Mouse (Mus musculus) ES-E14 (cell line): Measurements from ENCODE around the gene Cdc34b. TPM values are rescaled to one million over a fixed set of nuclear protein-coding genes. Genes with fewer than 3 reads are reported as not detected.

Source experiments
- DNase-seq: peaks from one replicate; pipeline ENCODE4 v3.0.0-alpha.2; 2013; ENCODE audit warnings: low read depth, low spot score
- H3K27ac ChIP-seq: 2 replicates; pipeline ENCODE4 v1.5.1; 2012; ENCODE audit warnings: low read depth, mild to moderate bottlenecking, low read length, moderate library complexity, mixed read lengths; ENCODE audit not compliant: poor library complexity, insufficient read depth, severe bottlenecking
- H3K36me3 ChIP-seq: 2 replicates; pipeline ENCODE4 v1.6.1; 2012; ENCODE audit warnings: mild to moderate bottlenecking, low read length, moderate library complexity, mixed read lengths; ENCODE audit not compliant: control insufficient read depth, poor library complexity, insufficient read depth, severe bottlenecking
- H3K4me1 ChIP-seq, 2 experiments: fragments of 150-350 bp in 1 of 2; sonication (generic) in 1 of 2; 2 replicates each; pipeline ENCODE4 v1.6.1; 2012; ENCODE audit warnings: low read length in 2 of 2, mild to moderate bottlenecking in 1 of 2, mixed read lengths in 1 of 2; ENCODE audit not compliant: control insufficient read depth in 2 of 2, insufficient read depth in 2 of 2, poor library complexity in 1 of 2
- H3K4me3 ChIP-seq, 2 experiments: fragments of 150-350 bp in 1 of 2; sonication (generic) in 1 of 2; 2 replicates each; pipeline ENCODE4 v1.5.1; 2012; ENCODE audit warnings: low read length in 2 of 2, low read depth in 1 of 2, mild to moderate bottlenecking in 1 of 2, mixed read lengths in 1 of 2; ENCODE audit not compliant: insufficient read depth in 1 of 2, poor library complexity in 1 of 2, severe bottlenecking in 1 of 2
- H3K9ac ChIP-seq: 2 replicates; pipeline ENCODE4 v1.6.1; 2012; ENCODE audit warnings: low read depth, mild to moderate bottlenecking, low read length, mixed read lengths; ENCODE audit not compliant: poor library complexity, insufficient read depth, severe bottlenecking
- H3K9me3 ChIP-seq: fragments of 150-350 bp; sonication (generic); 2 replicates; pipeline ENCODE4 v1.6.1; 2012; ENCODE audit warnings: low read depth, mild to moderate bottlenecking, low read length; ENCODE audit not compliant: control insufficient read depth, insufficient read depth
- CHD2 ChIP-seq: IDR thresholded peaks from 2 replicates; pipeline ENCODE4 v1.6.1; 2014; ENCODE audit warnings: mild to moderate bottlenecking, low read depth, low read length, inconsistent platforms
- HCFC1 ChIP-seq: IDR thresholded peaks from 2 replicates; pipeline ENCODE4 v1.6.1; 2012; ENCODE audit warnings: low read length, inconsistent platforms, borderline replicate concordance; ENCODE audit not compliant: insufficient read depth
- MAFK ChIP-seq: IDR thresholded peaks from 2 replicates; pipeline ENCODE4 v1.6.1; 2014; ENCODE audit warnings: mild to moderate bottlenecking, low read depth, low read length, inconsistent platforms; ENCODE audit not compliant: insufficient read depth
- ZC3H11A ChIP-seq: IDR thresholded peaks from 2 replicates; pipeline ENCODE4 v1.6.1; 2012; ENCODE audit warnings: low read depth, mild to moderate bottlenecking, inconsistent platforms, low read length, borderline replicate concordance
- ZNF384 ChIP-seq: IDR thresholded peaks from 2 replicates; pipeline ENCODE4 v1.6.1; 2012; ENCODE audit warnings: low read depth, low read length, inconsistent platforms
- in situ Hi-C, 2 experiments: fragments of 600-800 bp; cut with MboI; formaldehyde crosslinking; loops; one replicate each; pipeline ENCODE4 v1.15.1; 2025; ENCODE audit warnings: low sequenced_read_pairs in 2 of 2, inconsistent platforms in 1 of 2; ENCODE audit not compliant: unreplicated experiment in 2 of 2
- total RNA-seq: library from RNA; depleted of rRNA; stranded (reverse); fragments of 300-350 nt; gene quantifications from 2 replicates; pipeline ENCODE4 v1.2.3, GENCODE M21; 2012

Cdc34b gene
- total RNA-seq, 1 experiment: 0.54 TPM

GRCm38 (mm10) chr11:94759916-94760315 is 18.3 kb downstream of the Cdc34b start:
- H3K36me3 ChIP-seq: no peaks in the 10 kb centered on the region
- no peak for DNase-seq
- no peak overlapping the region for H3K4me3 ChIP-seq
- no peaks in the 10 kb centered on the region for H3K4me1 ChIP-seq
- no peak overlapping the region for H3K27ac ChIP-seq
- in situ Hi-C loops: no loop called here
- TF ChIP-seq MAFK: no peak
- no peak for TF ChIP-seq ZC3H11A
- TF ChIP-seq CHD2: no peak
- TF ChIP-seq ZNF384: no peak
- TF ChIP-seq HCFC1: no peak
- H3K9me3 ChIP-seq: no peaks in the 10 kb centered on the region
- no peak overlapping the region for H3K9ac ChIP-seq

DNA sequence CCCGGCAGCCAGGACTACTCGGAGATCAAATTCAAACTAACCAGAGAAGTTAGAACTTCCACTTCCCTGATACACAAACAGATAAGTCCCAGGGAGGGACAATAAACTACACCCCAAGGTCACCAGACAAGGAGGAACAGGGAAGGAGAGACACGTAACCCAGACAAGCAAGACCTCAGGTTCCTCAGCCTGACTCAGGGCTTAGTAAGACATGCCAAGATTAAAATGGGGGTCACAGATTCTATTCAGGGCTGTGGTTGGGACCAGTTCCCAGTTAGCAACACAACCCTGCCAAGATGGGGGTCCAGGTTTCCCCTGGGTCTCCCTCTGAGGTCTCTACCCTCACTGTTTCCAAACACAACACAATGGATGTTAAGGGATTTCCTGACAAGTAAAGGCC is 18.8 kb downstream of the Cdc34b start:
- Histone ChIP-seq H3K27ac (no peak overlapping the region), H3K4me1 (no peaks in the 10 kb centered on the region), H3K9ac (no peak overlapping the region), H3K36me3 (no peaks in the 10 kb centered on the region), H3K4me3 (no peak overlapping the region), H3K9me3 (no peaks in the 10 kb centered on the region)
- in situ Hi-C loops: no loop called here
- no peak for DNase-seq
- TF ChIP-seq ZNF384 (no peak), CHD2 (no peak), HCFC1 (no peak), MAFK (no peak), ZC3H11A (no peak)

- DNase-seq: no peak
- in situ Hi-C loops: no loop called here
- H3K4me3 ChIP-seq: no peak overlapping the region
- H3K27ac ChIP-seq: no peak overlapping the region
- H3K36me3 ChIP-seq: no peaks in the 10 kb centered on the region
- no peaks in the 10 kb centered on the region for H3K9me3 ChIP-seq
- no peak overlapping the region for H3K9ac ChIP-seq
- TF ChIP-seq HCFC1 (no peak), ZNF384 (no peak), CHD2 (no peak), MAFK (no peak), ZC3H11A (no peak)
- H3K4me1 ChIP-seq: no peaks in the 10 kb centered on the region
These were observed 19.2 kb downstream of the Cdc34b start for GRCm38 (mm10) chr11:94760799-94761198.

GRCm38 (mm10) chr11:94762281-94762680 is 20.7 kb downstream of the Cdc34b start:
- Histone ChIP-seq H3K9me3 (no peaks in the 10 kb centered on the region), H3K4me3 (no peak overlapping the region), H3K9ac (no peak overlapping the region), H3K4me1 (no peaks in the 10 kb centered on the region), H3K36me3 (no peaks in the 10 kb centered on the region), H3K27ac (no peak overlapping the region)
- in situ Hi-C loops: no loop called here
- TF ChIP-seq ZNF384 (no peak), CHD2 (no peak), HCFC1 (no peak), ZC3H11A (no peak), MAFK (no peak)
- DNase-seq: no peak

- no peak for TF ChIP-seq MAFK
- TF ChIP-seq ZNF384: no peak
- no peak for TF ChIP-seq CHD2
- TF ChIP-seq ZC3H11A: no peak
- H3K9ac ChIP-seq: no peak overlapping the region
- H3K27ac ChIP-seq: no peak overlapping the region
- DNase-seq: no peak
- no peaks in the 10 kb centered on the region for H3K36me3 ChIP-seq
- in situ Hi-C loops: no loop called here
- no peaks in the 10 kb centered on the region for H3K9me3 ChIP-seq
- H3K4me1 ChIP-seq: no peaks in the 10 kb centered on the region
- H3K4me3 ChIP-seq: no peak overlapping the region
These were observed 21.2 kb downstream of the Cdc34b start for GRCm38 (mm10) chr11:94762775-94763174.
